Mouse (Mus musculus) intestine, embryonic 14.5 days (tissue): ENCODE measurements at regions not wholly inside any gene's neighbourhood (a gene's known extent, or its start where the extent isn't known, plus 50 kb on each side); places are given as distances from the start of the nearest gene placed in this dataset.

Experiments
- ATAC-seq: fragments of 200-750 bp; cut with Nextera tagmentation; replicated peaks from 2 replicates; pipeline ENCODE4 v1.8.0; 2017; ENCODE audit warnings: low read depth, moderate number of reproducible peaks, moderate TSS enrichment, moderate library complexity; ENCODE audit not compliant: low FRiP score, low TSS enrichment
- DNase-seq: peaks from one replicate; pipeline ENCODE4 v3.0.0-alpha.2; 2018; ENCODE audit warnings: low spot score
- H3K27ac ChIP-seq: fragments of 300-500 bp; sonication (generic); 2 replicates; pipeline ENCODE4 v1.5.1; 2014; ENCODE audit warnings: low read depth, mild to moderate bottlenecking, control low read depth
- H3K27me3 ChIP-seq: fragments of 300-500 bp; sonication (generic); replicated peaks from 2 replicates; pipeline ENCODE4 v1.6.1; 2014; ENCODE audit warnings: low read length, control low read depth; ENCODE audit not compliant: control insufficient read depth, insufficient read depth
- H3K36me3 ChIP-seq: fragments of 300-500 bp; sonication (generic); 2 replicates; pipeline ENCODE4 v1.6.1; 2014; ENCODE audit warnings: low read length, control low read depth; ENCODE audit not compliant: control insufficient read depth, insufficient read depth
- H3K4me1 ChIP-seq: fragments of 300-500 bp; sonication (generic); replicated peaks from 2 replicates; pipeline ENCODE4 v1.6.1; 2014; ENCODE audit warnings: low read length, control low read depth, mixed read lengths; ENCODE audit not compliant: control insufficient read depth, insufficient read depth
- H3K4me2 ChIP-seq: fragments of 300-500 bp; sonication (generic); 2 replicates; pipeline ENCODE4 v1.6.1; 2014; ENCODE audit warnings: low read length
- H3K4me3 ChIP-seq: fragments of 300-500 bp; sonication (generic); 2 replicates; pipeline ENCODE4 v1.5.1; 2014; ENCODE audit warnings: low read depth, low read length, control low read depth, mixed read lengths
- H3K9ac ChIP-seq: fragments of 300-500 bp; sonication (generic); 2 replicates; pipeline ENCODE4 v1.6.1; 2014; ENCODE audit warnings: mild to moderate bottlenecking, low read length
- H3K9me3 ChIP-seq: fragments of 300-500 bp; sonication (generic); 2 replicates; pipeline ENCODE4 v1.6.1; 2016; ENCODE audit warnings: low read length, control low read depth; ENCODE audit not compliant: control insufficient read depth
- WGBS: fragments of 180-500 bp; shearing (Covaris S2); extraction: QIAGEN DNeasy Blood & Tissue Kit; methylation state at CpG from one replicate; pipeline ENCODE4 v1.1.7; 2014; 5-methylcytosine and 5-hydroxymethylcytosine counted together

DNA sequence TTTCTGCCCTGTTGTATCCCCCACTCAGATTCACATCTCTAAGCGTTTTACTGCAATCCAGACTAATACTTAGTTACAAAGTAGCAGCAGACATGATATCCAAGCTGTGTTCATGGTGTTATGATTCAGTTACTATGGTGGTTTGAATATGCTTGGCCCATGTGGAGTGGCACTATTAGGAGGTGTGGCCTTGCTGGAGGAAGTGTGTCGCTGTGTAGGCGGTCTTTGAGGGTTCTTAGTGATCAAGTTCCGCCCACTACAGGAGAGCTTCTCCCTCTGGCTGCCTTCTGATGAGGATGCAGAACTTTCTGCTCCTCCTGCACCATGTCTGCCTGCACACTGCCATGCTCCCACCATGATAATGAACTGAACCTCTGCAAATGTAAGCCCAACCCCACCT is 162.8 kb downstream of the Gadd45g start:
- no peaks in the 10 kb centered on the region for H3K27me3 ChIP-seq
- no peaks in the 10 kb centered on the region for H3K36me3 ChIP-seq
- ATAC-seq (no peak), DNase-seq (no peak)
- H3K4me1 ChIP-seq: 0 out of 2 replicates have a peak, but pooled peaks cover 2% of the 10 kb centered on the region
- WGBS: 87% methylated on average over 4 of the region's 4 CpGs
- H3K27ac ChIP-seq: no peak overlapping the region
- H3K4me2 ChIP-seq: no peak overlapping the region
- H3K4me3 ChIP-seq: no peak overlapping the region
- H3K9me3 ChIP-seq: no peaks in the 10 kb centered on the region
- H3K9ac ChIP-seq: no peak overlapping the region

GRCm38 (mm10) chr13:52009766-52010165 is 163.3 kb downstream of the Gadd45g start:
- ATAC-seq: no peak
- Histone ChIP-seq H3K4me1 (0 out of 2 replicates have a peak, but pooled peaks cover 2% of the 10 kb centered on the region), H3K27ac (no peak overlapping the region), H3K9ac (no peak overlapping the region), H3K4me2 (no peak overlapping the region), H3K4me3 (no peak overlapping the region), H3K27me3 (no peaks in the 10 kb centered on the region), H3K36me3 (no peaks in the 10 kb centered on the region), H3K9me3 (no peaks in the 10 kb centered on the region)
- DNase-seq: no peak
- 90% methylated on average over 6 of the region's 6 CpGs for WGBS

GRCm38 (mm10) chr13:52011001-52011400 is 164.5 kb downstream of the Gadd45g start:
- DNase-seq: no peak
- H3K4me1 ChIP-seq: peaks cover 9% of the 10 kb centered on the region
- H3K4me3 ChIP-seq: no peak overlapping the region
- WGBS: 74% methylated on average over 3 of the region's 3 CpGs
- no peak overlapping the region for H3K4me2 ChIP-seq
- no peaks in the 10 kb centered on the region for H3K27me3 ChIP-seq
- H3K36me3 ChIP-seq: no peaks in the 10 kb centered on the region
- H3K9me3 ChIP-seq: no peaks in the 10 kb centered on the region
- H3K27ac ChIP-seq: no peak overlapping the region
- H3K9ac ChIP-seq: no peak overlapping the region
- ATAC-seq: no peak

DNA sequence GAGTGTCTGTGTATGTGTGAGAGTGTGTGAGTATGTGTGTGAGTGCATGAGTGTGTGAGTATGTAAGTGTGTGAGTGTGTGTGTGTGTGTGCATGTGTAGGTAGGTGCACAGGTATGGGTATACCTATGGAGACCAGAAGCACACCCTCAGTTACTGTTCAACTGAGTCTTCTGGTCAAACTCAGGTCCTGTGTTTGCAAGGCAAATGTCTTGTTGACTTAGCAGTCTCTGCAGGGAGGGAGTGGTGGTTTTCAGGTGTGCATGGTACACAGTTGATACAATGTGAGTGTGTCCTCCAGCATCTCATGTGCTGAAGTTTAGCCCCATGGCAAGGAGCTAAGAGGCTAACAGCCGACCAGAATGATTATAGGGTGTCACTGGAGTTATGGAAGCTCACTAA is 166.7 kb downstream of the Gadd45g start:
- 46% methylated on average over 1 of the region's 1 CpGs for WGBS
- no peak for DNase-seq
- peak; percentile 24; the same call in 1 of the 2 replicates for ATAC-seq
- Histone ChIP-seq H3K9me3 (no peaks in the 10 kb centered on the region), H3K4me3 (no peak overlapping the region), H3K4me1 (peaks cover 17% of the 10 kb centered on the region), H3K36me3 (no peaks in the 10 kb centered on the region), H3K27me3 (no peaks in the 10 kb centered on the region), H3K9ac (no peak overlapping the region), H3K27ac (no peak overlapping the region), H3K4me2 (no peak overlapping the region)

DNA sequence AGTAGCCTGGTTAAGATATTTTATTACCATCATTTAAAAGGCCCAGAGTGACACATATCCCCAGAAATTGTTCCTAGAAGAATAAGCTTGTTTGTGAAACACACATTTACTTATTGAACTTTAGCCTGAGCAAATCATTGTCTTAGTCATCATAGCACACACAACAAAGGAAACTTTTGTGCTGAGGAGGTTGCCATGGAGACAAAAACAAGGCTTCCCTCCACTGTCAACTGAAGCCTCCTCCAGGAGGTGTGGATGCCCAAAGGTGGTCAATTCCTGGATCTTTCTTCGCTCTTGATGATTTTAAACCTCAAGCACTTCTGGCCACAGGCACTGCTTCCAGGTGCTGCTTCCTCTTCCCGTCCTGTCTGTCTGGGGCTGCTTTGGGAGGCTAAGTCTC is 167.3 kb downstream of the Gadd45g start:
- 60% methylated on average over 2 of the region's 2 CpGs for WGBS
- H3K9me3 ChIP-seq: no peaks in the 10 kb centered on the region
- no peak overlapping the region for H3K4me2 ChIP-seq
- no peaks in the 10 kb centered on the region for H3K36me3 ChIP-seq
- H3K27ac ChIP-seq: no peak overlapping the region
- no peaks in the 10 kb centered on the region for H3K27me3 ChIP-seq
- no peak overlapping the region for H3K4me3 ChIP-seq
- H3K4me1 ChIP-seq: peaks cover 14% of the 10 kb centered on the region
- DNase-seq (no peak), ATAC-seq (no peak; the same call in 1 of the 2 replicates)
- H3K9ac ChIP-seq: no peak overlapping the region

- Histone ChIP-seq H3K4me3 (no peak overlapping the region), H3K4me2 (no peak overlapping the region), H3K9ac (no peak overlapping the region), H3K36me3 (no peaks in the 10 kb centered on the region), H3K27ac (no peak overlapping the region), H3K4me1 (peaks cover 14% of the 10 kb centered on the region), H3K9me3 (no peaks in the 10 kb centered on the region), H3K27me3 (no peaks in the 10 kb centered on the region)
- ATAC-seq: no peak
- WGBS: 69% methylated on average over 7 of the region's 7 CpGs
- no peak for DNase-seq
Observed at GRCm38 (mm10) chr13:52014566-52014965, 168.1 kb downstream of the Gadd45g start.

DNA sequence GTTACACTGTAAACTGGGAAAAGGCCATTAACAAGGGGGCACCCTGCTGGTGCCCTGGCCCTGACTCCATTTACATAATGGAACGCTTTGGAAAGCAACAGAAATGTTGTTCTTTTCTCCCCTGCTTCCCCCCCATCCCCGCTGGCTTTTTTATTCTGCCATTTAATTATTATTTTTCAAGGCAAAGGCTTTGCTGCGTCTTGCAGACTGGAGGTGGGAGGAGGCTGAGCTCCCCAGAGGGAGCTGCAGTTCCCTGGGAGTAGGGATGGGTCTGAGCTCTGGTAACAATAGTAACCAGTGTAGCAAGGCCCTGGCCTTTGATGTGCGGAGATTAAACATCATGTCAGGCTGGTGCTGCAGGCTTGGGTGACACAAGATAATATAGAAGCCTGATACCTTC is 168.6 kb downstream of the Gadd45g start:
- H3K4me1 ChIP-seq: peaks cover 14% of the 10 kb centered on the region
- WGBS: 18% methylated on average over 4 of the region's 4 CpGs
- no peaks in the 10 kb centered on the region for H3K9me3 ChIP-seq
- H3K27me3 ChIP-seq: no peaks in the 10 kb centered on the region
- no peak overlapping the region for H3K4me2 ChIP-seq
- no peak overlapping the region for H3K4me3 ChIP-seq
- ATAC-seq (no peak), DNase-seq (no peak)
- no peaks in the 10 kb centered on the region for H3K36me3 ChIP-seq
- no peak overlapping the region for H3K9ac ChIP-seq
- 0 out of 2 replicates have a peak overlapping the region, but pooled peaks have one; percentile 5 for H3K27ac ChIP-seq

- no peaks in the 10 kb centered on the region for H3K27me3 ChIP-seq
- DNase-seq (no peak), ATAC-seq (no peak)
- H3K36me3 ChIP-seq: no peaks in the 10 kb centered on the region
- WGBS: 19% methylated on average over 5 of the region's 5 CpGs
- H3K4me1 ChIP-seq: peaks cover 14% of the 10 kb centered on the region
- H3K9ac ChIP-seq: no peak overlapping the region
- 0 out of 2 replicates have a peak overlapping the region, but pooled peaks have one; percentile 5 for H3K27ac ChIP-seq
- no peak overlapping the region for H3K4me3 ChIP-seq
- no peak overlapping the region for H3K4me2 ChIP-seq
- H3K9me3 ChIP-seq: no peaks in the 10 kb centered on the region
Observed at GRCm38 (mm10) chr13:52015496-52015895, 169.0 kb downstream of the Gadd45g start.

DNA sequence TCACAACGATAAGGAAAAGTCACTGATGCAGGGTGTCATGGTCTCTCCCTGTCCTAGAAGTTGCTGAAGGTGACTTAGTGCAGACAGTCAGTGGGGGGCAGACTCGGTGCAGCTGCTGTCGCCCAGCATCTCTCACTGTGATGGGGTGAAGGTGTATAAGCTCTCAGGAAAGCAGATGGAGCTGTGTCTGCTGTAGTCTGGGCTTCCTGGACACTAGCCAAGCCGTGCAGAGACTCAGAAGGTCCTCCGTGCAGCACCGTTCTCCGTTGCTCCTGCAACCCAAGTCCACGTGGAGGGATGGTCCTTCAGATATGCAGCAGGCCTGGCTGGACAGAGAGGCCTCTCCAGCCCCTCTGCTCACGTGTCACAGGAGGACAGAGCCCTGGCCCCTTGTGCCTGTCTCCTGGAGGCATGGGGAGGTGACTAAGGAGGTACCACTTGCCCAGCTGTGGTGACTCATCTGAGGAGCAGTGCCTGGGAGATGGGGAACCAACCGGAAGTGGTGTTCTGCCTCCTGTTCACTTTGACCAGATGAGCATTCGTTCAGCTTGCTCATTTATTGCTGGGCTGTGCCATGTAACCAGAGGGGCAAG is 171.2 kb downstream of the Gadd45g start:
- Histone ChIP-seq H3K4me3 (no peak overlapping the region), H3K27me3 (no peaks in the 10 kb centered on the region), H3K27ac (no peak overlapping the region), H3K36me3 (no peaks in the 10 kb centered on the region), H3K4me2 (no peak overlapping the region), H3K9me3 (no peaks in the 10 kb centered on the region), H3K4me1 (peaks cover 17% of the 10 kb centered on the region), H3K9ac (no peak overlapping the region)
- DNase-seq (no peak), ATAC-seq (no peak)
- WGBS: 47% methylated on average over 11 of the region's 11 CpGs
